Mouse (Mus musculus) heart, embryonic 13.5 days (tissue): ENCODE data around the gene Echdc2. TPM values are rescaled to one million over a fixed set of nuclear protein-coding genes. Genes with fewer than 3 reads are reported as not detected.

ENCODE experiments used
- ATAC-seq: fragments of 200-750 bp; cut with Nextera tagmentation; 2 replicates; pipeline ENCODE4 v1.8.0; 2017; ENCODE audit warnings: moderate TSS enrichment; ENCODE audit not compliant: insufficient number of reproducible peaks, low FRiP score, low TSS enrichment; ENCODE audit errors: extremely low read depth
- H3K27ac ChIP-seq: fragments of 300-500 bp; sonication (generic); replicated peaks from 2 replicates; pipeline ENCODE4 v1.5.1; 2015; ENCODE audit warnings: moderate library complexity, mild to moderate bottlenecking, inconsistent platforms
- H3K27me3 ChIP-seq: fragments of 300-500 bp; sonication (generic); replicated peaks from 2 replicates; pipeline ENCODE4 v1.6.1; 2015; ENCODE audit warnings: mild to moderate bottlenecking, inconsistent platforms
- H3K36me3 ChIP-seq: fragments of 300-500 bp; sonication (generic); 2 replicates; pipeline ENCODE4 v1.6.1; 2015; ENCODE audit warnings: mild to moderate bottlenecking, inconsistent platforms
- H3K4me1 ChIP-seq: fragments of 300-500 bp; sonication (generic); 2 replicates; pipeline ENCODE4 v1.6.1; 2015; ENCODE audit warnings: inconsistent platforms
- H3K4me2 ChIP-seq: fragments of 300-500 bp; sonication (generic); 2 replicates; pipeline ENCODE4 v1.6.1; 2015; ENCODE audit warnings: inconsistent platforms, mild to moderate bottlenecking, moderate library complexity
- H3K4me3 ChIP-seq: fragments of 300-500 bp; sonication (generic); 2 replicates; pipeline ENCODE4 v1.5.1; 2015; ENCODE audit warnings: moderate library complexity, mild to moderate bottlenecking, inconsistent platforms
- H3K9ac ChIP-seq: fragments of 300-500 bp; sonication (generic); 2 replicates; pipeline ENCODE4 v1.6.1; 2015; ENCODE audit warnings: inconsistent platforms, mild to moderate bottlenecking, moderate library complexity
- H3K9me3 ChIP-seq: fragments of 300-500 bp; sonication (generic); 2 replicates; pipeline ENCODE4 v1.6.1; 2016; ENCODE audit warnings: inconsistent platforms
- WGBS: fragments of 180-500 bp; shearing (Covaris S2); methylation state at CpG from one replicate; pipeline ENCODE4 v1.1.7; 2015; ENCODE audit warnings: mixed read lengths; 5-methylcytosine and 5-hydroxymethylcytosine counted together
- polyA plus RNA-seq: library from polyadenylated mRNA; unstranded; fragments of >200 nt; fragmentation: Nextera tagmentation; extraction: Ambion mirVana; gene quantifications from 2 replicates; pipeline ENCODE4 v1.2.1, GENCODE M21; 2015

Echdc2 gene
- polyA plus RNA-seq, 1 experiment from 2014 or later: 18.5 TPM

DNA sequence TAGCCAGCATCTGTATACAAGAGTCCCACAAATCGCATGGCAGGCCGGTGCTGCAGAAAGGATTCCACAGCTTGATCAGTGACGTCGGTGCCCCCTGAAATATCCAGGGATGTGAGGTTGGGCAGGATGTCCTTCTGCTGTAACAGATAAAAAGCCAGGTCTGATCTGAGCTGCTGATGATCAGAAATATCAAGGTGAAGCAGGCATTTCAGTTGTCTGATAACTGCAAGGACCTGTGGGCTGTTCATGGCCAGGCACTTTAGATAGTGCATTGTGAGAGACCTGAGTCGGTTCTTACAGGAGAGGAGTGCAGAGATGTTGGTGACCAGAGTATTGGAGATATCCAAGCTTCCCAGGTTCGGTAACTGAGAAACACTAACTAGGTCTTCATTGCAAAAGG lies 39.4 kb downstream of the Echdc2 start:
- no peak for ATAC-seq
- H3K36me3 ChIP-seq: no peaks in the 10 kb centered on the region
- no peak overlapping the region for H3K4me3 ChIP-seq
- no peaks in the 10 kb centered on the region for H3K4me1 ChIP-seq
- WGBS: 68% methylated on average over 6 of the region's 6 CpGs
- H3K9ac ChIP-seq: no peak overlapping the region
- H3K27me3 ChIP-seq: no peaks in the 10 kb centered on the region; the same call in 1 of the 2 replicates
- no peak overlapping the region for H3K27ac ChIP-seq
- H3K4me2 ChIP-seq: no peak overlapping the region
- no peaks in the 10 kb centered on the region for H3K9me3 ChIP-seq

DNA sequence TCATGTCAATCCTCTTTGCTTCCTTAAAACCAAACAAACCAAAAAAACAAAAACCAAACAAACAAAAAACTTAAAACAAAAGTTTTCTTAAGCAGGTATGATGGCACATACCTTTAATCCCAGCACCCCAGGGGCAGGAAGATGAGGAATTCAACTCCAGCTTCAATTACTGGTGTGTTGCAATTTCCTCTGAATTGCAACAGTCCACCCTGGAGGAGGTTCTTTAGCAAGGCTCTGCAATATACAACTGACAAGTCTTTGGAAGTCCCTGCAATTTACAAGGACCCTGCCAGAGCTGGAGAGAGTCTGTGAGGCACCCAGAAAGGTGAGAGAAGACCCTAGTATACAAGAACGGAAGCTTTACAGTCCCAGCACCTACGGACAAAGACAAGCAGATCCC lies 47.8 kb downstream of the Echdc2 start:
- Histone ChIP-seq H3K4me1 (peaks cover 8% of the 10 kb centered on the region), H3K27ac (no peak overlapping the region), H3K36me3 (no peaks in the 10 kb centered on the region), H3K4me2 (no peak overlapping the region), H3K9ac (no peak overlapping the region), H3K27me3 (peaks cover 37% of the 10 kb centered on the region), H3K9me3 (no peaks in the 10 kb centered on the region), H3K4me3 (no peak overlapping the region)
- no peak for ATAC-seq
- 77% methylated on average over 2 of the region's 2 CpGs for WGBS

DNA sequence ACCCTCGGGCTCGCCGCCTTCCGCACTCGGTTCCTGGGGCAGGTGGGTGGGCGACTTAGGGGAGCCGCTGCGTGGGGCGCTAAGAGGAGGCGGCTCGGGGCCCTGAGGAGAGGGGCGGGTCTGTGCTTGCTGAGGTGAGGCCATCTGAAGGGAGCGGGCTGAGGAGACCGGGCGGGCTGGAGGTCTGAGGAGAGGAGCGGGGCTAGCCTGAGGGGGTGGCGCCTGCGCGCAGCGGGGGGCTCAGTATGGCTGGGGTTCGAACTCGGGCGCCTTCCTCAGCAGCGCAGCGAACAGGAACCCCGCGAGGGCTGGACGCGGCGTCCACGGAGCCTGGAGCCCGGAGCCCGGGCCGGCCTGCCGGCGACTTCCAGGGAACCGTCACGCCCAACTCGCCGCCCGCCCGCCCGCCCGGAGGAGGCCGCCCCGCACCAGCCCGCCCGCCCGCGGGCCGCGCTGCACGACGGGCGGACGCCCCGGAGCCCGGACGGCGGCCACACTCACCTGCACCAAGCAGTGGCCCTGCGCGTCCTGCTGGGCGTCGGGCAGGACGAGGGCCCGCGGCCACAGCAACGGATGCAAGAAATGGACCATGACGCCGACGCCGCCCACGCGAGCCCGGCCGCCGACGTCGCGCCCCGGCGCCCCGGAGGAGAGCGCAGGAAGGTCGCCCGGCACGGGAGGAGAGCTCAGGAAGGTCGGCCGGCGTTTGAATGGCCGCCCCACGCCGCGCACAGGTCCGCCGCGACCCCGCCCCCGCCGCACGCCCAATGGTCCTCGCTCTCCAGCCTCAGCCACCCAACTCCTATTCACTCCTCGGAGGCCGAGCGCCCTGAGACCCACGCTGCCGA lies 52.3 kb downstream of the Echdc2 start, which contains the start of gene Zyg11a:
Gene Zyg11a (minus strand): TSS at position 717 of the 848 bp plus-strand sequence.
- H3K9me3 ChIP-seq: no peaks in the 10 kb centered on the region
- no peaks in the 10 kb centered on the region for H3K36me3 ChIP-seq
- WGBS: 2% methylated on average over 80 of the region's 107 CpGs
- peak within 1 kb of the TSS; percentile 56 for H3K4me3 ChIP-seq
- H3K9ac ChIP-seq: peak within 1 kb of the TSS; percentile 55
- ATAC-seq: no peak; the same call in 1 of the 2 replicates
- peak within 1 kb of the TSS; percentile 77 for H3K4me2 ChIP-seq
- peaks cover 20% of the 10 kb centered on the region for H3K4me1 ChIP-seq
- peaks cover 71% of the 10 kb centered on the region for H3K27me3 ChIP-seq
- H3K27ac ChIP-seq: no peak within 1 kb of the TSS

DNA sequence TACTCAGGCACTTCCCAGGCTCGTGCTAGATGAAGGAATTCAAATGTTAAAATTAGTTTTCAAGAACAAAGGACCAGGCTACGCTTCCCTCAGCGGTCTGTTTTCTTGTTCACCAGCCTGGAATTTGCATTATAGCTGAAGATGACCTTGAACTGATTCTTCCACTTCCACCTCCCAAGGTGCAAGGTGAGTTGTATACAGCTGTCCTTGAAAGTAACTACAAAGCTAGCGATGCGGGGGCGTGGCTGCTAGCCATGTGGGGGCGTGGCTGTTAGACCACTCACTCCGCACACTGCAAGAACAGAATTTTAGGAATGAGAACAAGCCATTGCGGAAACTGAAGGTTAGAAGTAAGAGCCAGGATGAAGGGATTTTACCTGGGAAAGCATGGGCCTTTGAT lies 53.8 kb downstream of the Echdc2 start:
- peak overlapping the region; percentile 27 for H3K4me3 ChIP-seq

DNA sequence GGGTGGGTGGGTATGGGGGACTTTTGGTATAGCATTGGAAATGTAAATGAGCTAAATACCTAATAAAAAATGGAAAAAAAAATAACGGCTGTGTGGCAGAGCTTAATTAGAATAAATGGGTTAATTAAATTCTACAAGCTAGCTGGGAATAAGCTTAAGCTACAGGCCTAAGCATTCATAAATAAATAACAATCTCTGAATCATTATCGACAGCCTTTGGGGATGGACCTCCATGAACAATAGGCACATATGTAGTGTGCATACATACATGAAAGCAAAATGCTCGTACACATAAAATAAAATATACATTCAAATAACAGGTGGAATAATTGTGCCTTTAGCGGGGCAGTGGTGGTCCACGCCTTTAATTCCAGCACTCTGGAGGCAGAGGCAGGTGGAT lies 57.3 kb downstream of the Echdc2 start:
- Histone ChIP-seq H3K27me3 (peaks cover 39% of the 10 kb centered on the region), H3K4me2 (no peak overlapping the region), H3K9ac (no peak overlapping the region), H3K27ac (no peak overlapping the region), H3K4me1 (peaks cover 19% of the 10 kb centered on the region), H3K36me3 (no peaks in the 10 kb centered on the region), H3K9me3 (no peaks in the 10 kb centered on the region), H3K4me3 (no peak overlapping the region)
- ATAC-seq: no peak
- WGBS: 83% methylated on average over 5 of the region's 5 CpGs

More for the DNA sequence above, 53.8 kb downstream of the Echdc2 start:
- WGBS: 4% methylated on average over 9 of the region's 9 CpGs
- 0 out of 2 replicates have a peak overlapping the region, but pooled peaks have one; percentile 44 for H3K9ac ChIP-seq
- ATAC-seq: no peak
- H3K27ac ChIP-seq: no peak overlapping the region
- H3K27me3 ChIP-seq: peaks cover 71% of the 10 kb centered on the region
- peaks cover 20% of the 10 kb centered on the region for H3K4me1 ChIP-seq
- H3K9me3 ChIP-seq: no peaks in the 10 kb centered on the region
- no peaks in the 10 kb centered on the region for H3K36me3 ChIP-seq
- peak overlapping the region; percentile 59 for H3K4me2 ChIP-seq

DNA sequence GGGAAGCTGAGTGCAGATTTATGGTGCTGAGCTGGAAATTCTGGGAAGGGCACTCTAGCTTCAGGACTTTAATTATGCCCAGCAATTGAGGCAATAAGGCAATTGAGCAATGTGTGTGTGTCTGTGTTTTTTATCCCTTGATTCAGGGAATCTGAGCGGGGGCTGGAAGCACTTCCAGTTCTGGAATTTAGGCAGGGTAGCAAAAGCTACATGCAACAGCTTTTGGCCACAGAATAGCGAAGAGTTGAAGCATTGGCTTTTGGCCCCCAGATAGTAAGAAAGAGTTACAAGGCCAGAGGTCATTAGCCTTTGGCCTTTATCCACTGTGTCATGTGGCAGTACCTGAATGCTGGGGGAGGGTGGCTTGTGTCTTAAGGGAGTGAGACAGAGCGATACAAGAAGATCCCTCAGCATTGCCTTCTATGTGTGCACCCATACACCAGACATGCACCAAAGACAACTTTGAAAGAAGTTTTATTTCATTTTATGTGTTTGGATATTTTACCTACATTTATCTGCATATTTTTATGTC lies 60.2 kb downstream of the Echdc2 start:
- Histone ChIP-seq H3K27ac (no peak overlapping the region), H3K9ac (no peak overlapping the region), H3K4me2 (no peak overlapping the region), H3K4me1 (0 out of 2 replicates have a peak, but pooled peaks cover 3% of the 10 kb centered on the region), H3K27me3 (peaks cover 12% of the 10 kb centered on the region; the same call in 1 of the 2 replicates), H3K4me3 (no peak overlapping the region), H3K9me3 (no peaks in the 10 kb centered on the region), H3K36me3 (no peaks in the 10 kb centered on the region)
- WGBS: 69% methylated on average over 3 of the region's 3 CpGs
- ATAC-seq: no peak

Other genes starting within 250 kb of the Echdc2 start
- 53.4 and 59.3 TPM in 2 replicates for gene Cpt2, start 241.8 kb upstream of the Echdc2 start, polyA plus RNA-seq
- gene Slc1a7, start 197.1 kb upstream of the Echdc2 start, polyA plus RNA-seq: not detected in 2 replicates
- 0.05 and 0.29 TPM in 2 replicates for gene Podn, start 69.0 kb upstream of the Echdc2 start, polyA plus RNA-seq
- gene Scp2, start 20.4 kb upstream of the Echdc2 start, polyA plus RNA-seq: 169 and 185 TPM in 2 replicates
- 0.08 TPM in 2 replicates for gene Zyg11a, start 52.6 kb downstream of the Echdc2 start, polyA plus RNA-seq
- 6.3 and 6.6 TPM in 2 replicates for gene Zyg11b, start 135.7 kb downstream of the Echdc2 start, polyA plus RNA-seq
- 37.1 and 41.6 TPM in 2 replicates for gene Coa7, start 162.7 kb downstream of the Echdc2 start, polyA plus RNA-seq
- 1.1 and 1.8 TPM in 2 replicates for gene Shisal2a, start 217.9 kb downstream of the Echdc2 start, polyA plus RNA-seq
- gene Gpx7, start 241.5 kb downstream of the Echdc2 start, polyA plus RNA-seq: 61.6 and 61.9 TPM in 2 replicates